Mouse (Mus musculus) kidney, postnatal 10 days (tissue): Measurements from ENCODE around the gene Fat1.

ENCODE experiments used
- DNase-seq: peaks from one replicate; pipeline ENCODE4 v3.0.0; 2021; ENCODE audit warnings: mixed read lengths

The Fat1 gene

GRCm38 (mm10) chr8:45068759-45069386, 133.6 kb downstream of the Fat1 start, which contains the start of gene Mtnr1a:
Gene Mtnr1a, plus strand, starts transcription at chr8:45069137.
- peak; percentile 95 for DNase-seq

DNA sequence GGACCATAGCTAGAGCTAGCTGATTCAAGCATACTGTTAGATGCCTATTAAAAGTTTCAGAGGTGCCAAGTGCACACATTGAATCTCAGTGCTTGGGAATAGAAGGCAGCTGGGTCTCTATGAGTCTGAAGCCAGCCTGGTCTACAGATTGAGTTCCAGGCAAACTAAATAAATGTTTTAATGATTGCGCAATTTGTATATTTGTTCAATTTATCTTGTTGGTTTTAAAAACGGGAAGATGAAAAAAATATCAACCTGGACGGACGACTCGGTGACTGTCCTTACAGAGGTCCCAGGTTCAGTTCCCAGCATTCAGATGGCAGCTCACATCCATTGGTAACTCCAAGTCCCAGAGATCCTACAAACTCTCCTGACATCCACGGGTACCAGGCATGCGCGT, 135.7 kb downstream of the Fat1 start:
- DNase-seq: no peak

DNA sequence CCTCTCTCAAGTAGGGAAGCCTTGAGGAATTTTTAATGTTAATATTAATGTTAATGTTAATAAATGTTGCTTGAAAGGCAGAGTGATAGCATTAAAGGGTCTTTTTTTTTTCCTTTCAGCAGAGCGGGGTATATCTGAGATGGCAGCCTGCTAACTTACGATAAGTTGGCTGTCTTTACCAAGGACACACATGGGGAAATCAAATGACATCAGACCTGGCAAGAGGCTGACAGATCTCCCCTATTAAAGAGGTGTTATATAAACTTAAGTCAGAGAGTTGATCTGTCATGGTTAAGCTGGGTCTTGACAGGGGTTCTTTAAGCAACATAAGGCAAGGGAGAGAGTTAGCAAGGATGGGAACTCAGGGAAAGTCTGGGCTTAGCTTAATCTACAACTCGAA, 145.6 kb downstream of the Fat1 start:
- DNase-seq: no peak

- DNase-seq: no peak
Measured at GRCm38 (mm10) chr8:45093599-45093998, 158.4 kb downstream of the Fat1 start.
